Mouse (Mus musculus): ENCODE data around the gene Txn2.

Txn2 gene

GRCm38 (mm10) chr15:77906081-77906480 is 22.7 kb downstream of the Txn2 start:
- DNase-seq = no peak

DNA sequence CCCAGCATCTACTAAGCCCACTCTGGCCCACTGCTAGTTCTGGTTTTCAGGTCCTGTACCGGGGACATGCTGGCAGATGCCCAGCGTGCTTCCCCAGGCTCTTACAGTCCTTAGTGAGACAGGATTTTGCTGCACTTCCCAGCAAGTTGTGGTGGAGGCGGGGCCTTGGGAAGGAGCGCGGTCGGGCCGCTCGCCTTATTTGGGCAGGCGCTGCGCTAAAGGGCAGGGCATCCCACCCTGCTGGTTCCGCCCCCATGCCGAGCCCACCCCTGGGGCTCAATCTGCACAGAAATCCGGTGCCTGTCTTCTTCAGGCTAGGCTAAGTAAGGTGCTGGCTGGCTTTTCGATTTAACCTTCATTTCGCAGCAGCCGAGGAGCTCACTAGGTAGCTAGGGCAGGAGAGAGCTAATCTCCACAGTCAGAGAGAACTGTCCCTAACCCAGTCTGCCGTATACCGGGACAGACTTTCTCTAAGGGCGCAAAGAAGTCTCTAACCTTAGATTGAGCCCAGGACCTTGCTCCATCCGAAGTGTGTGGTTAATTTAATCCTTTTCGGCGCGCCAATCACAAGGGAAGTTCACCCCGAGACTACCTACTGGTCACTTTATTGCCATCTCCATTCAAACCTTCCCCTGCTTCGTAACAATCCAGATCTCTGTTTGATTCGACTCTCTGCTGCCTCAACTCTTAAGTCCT is 23.4 kb downstream of the Txn2 start:
- peak in 1 of 2 experiments; percentile 9 for DNase-seq

DNA sequence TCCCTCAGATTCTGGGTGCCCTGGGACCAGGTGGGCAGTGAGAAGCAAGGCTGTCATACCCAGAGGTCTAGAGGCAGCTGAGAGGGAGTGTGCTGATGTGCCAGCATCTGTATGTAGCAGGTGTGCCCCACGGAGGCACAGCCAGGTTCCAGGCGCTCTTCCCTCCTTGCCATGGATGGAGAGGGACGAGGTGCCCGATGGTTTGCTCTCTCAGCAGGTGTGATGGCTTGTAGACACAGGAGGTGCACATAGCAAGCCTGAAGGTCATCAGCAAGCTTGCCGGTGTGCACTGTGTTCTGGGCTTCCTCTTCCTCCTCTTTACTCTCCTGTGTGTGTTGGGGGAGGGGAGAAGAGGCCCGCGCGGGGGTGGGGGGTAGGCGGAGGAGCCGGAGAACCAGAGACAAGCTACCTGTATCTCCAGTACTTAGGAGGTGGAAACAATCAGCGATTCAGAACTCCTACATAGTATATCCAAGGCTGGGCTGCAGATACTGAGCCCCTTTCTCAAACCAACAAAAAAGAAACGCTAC is 24.4 kb downstream of the Txn2 start:
- peak; percentile 37 to 44 for DNase-seq

- no peak for DNase-seq
Observed at GRCm38 (mm10) chr15:77903176-77903575, 25.6 kb downstream of the Txn2 start.

DNA sequence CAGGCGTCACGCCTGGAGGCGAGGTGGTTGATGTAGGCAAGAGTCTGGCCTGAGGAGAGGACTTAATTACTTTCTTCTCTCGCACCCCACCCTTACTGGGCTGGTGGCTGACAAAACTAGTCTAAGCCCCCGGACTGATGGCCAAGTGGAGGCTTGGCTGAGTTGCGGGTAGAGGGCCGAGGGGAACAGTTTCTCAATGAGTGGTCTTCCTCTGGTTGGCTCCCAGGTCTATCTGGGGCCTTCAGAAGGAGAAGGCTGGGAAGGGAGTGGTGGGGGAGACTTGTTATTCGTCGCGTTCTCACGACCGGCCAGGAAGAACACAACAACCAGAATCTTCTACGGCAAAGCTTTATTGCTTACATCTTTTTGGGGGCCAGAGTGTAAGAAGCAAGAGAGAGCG is 33.9 kb downstream of the Txn2 start:
- no peak for DNase-seq

GRCm38 (mm10) chr15:77893292-77893691 is 35.5 kb downstream of the Txn2 start:
- no peak for DNase-seq

- no peak for DNase-seq
Observed at GRCm38 (mm10) chr15:77892420-77892819, 36.4 kb downstream of the Txn2 start.

DNA sequence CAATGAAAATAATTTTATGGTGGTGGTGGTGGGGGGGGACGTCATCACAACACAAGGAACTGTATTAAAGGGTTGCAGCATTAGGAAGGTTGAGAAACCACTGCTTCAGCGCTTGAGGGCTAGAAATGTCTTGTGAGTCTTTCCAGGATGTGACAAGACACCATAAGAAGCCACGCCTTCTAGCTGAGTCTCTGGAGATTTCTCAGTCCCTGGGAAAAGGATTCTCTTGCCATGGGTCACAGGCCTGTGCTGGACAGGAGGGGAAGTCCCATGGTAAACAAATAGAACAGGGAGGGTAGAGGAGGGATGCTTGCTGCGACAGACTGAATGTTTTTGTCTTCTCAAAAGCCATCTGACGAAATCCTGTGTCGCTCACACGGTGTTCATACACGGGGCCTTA is 37.0 kb downstream of the Txn2 start:
- no peak for DNase-seq

DNA sequence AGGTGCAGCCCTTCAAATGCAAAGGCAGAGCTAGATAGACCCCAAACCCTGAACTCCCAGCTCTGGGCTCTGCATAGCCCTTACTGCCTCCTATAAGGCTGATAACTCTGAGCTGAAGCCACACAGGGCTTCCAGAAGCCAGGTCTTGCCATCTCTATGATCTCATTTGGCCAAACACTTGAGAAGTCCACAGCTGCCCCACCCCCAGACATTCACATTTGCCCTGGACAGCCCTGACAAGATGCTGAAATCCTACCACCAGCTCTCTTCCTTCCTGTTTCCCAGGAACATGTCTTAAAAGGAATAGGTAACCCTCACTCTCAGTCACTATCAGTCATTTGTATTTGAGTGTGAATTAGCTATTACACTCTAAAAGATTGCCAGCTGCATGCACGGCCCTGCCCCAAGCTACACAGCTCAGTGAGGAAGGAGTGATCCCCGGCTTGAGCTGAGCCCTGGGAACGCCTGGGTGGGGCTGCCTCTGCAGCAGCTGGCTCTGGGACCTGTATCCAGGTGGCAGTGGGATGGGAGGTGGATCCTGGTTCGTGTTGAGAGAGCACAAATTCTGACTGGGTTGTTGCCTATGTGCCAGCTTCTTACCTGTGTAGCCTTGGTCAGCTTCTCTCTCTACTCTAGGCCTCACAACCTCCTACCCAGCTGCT is 38.9 kb downstream of the Txn2 start:
- DNase-seq = no peak

DNA sequence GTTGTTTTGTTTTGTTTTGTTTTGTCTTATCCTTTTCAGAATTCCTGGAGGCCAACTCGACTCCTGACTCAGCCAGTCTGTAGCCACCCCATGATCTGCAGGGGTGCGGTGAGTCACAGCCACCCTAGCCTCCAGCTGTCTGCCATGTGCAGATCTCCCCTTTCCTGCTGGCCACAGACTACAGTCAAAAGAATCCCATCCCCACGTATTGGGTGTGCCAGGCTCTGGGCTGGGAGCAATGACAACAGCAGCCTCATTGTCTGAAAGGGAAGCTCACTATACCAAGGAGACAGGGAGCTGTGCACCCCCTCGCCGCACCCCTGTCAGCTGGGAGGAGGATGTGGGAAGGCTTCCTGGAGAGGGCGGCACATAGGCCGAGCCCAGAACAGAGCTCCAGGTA is 40.5 kb downstream of the Txn2 start:
- DNase-seq = no peak

DNA sequence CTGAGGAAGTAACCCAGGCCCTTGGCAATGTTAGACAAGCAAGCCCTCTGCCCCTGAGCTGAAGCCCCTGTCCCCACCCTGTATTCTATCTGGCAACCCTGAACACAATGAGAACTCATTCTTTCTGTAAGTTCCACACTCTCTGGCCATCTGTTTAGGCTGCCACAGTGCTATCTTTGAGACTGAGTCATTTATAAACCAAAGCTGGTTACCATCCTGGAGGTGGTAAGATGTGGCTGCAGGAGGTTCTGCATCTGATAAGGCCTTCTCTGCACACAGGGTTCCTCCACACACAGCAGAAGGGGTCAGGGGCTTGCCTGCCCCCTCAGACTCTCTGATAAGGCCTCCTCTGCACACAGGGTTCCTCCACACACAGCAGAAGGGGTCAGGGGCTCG is 41.7 kb downstream of the Txn2 start:
- no peak for DNase-seq

- DNase-seq = no peak
Observed at GRCm38 (mm10) chr15:77886369-77887092, 42.3 kb downstream of the Txn2 start.

DNA sequence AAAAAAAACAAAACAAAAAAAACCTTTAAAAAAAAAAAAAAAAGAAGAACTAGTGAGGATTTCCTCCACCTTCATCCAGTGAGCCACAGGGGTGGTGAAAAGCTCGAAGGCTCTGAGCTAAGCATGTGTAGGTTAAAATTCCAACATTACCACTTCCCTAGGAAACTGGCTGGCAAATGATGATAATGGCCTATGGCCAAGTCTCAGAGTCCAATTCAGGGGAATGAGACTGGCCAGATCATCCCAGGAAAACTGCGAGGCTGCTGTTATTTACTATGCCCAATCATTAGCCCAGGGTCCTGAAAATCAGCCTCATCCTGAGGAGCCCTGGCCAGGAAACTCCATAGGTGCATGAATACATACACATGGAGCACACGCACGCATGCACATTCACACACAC is 42.9 kb downstream of the Txn2 start:
- no peak for DNase-seq

- no peak for DNase-seq
Observed at GRCm38 (mm10) chr15:77885159-77885558, 43.6 kb downstream of the Txn2 start.

DNA sequence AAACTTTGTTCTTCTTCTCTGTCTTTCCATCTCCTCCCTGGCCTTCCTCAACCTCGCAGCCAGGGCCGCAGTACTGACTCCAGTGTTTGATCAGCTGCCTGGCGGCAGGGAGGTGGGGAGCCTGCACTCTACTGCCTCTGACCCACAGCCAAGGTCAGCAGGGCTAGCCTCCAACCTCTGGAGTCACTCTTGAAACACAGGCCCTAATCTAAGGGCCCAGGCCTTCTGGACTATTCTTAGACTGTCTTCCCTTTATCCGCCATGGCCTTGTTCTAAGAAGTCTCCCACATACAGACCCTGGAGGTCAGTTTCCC is 45.2 kb downstream of the Txn2 start:
- DNase-seq = no peak

DNA sequence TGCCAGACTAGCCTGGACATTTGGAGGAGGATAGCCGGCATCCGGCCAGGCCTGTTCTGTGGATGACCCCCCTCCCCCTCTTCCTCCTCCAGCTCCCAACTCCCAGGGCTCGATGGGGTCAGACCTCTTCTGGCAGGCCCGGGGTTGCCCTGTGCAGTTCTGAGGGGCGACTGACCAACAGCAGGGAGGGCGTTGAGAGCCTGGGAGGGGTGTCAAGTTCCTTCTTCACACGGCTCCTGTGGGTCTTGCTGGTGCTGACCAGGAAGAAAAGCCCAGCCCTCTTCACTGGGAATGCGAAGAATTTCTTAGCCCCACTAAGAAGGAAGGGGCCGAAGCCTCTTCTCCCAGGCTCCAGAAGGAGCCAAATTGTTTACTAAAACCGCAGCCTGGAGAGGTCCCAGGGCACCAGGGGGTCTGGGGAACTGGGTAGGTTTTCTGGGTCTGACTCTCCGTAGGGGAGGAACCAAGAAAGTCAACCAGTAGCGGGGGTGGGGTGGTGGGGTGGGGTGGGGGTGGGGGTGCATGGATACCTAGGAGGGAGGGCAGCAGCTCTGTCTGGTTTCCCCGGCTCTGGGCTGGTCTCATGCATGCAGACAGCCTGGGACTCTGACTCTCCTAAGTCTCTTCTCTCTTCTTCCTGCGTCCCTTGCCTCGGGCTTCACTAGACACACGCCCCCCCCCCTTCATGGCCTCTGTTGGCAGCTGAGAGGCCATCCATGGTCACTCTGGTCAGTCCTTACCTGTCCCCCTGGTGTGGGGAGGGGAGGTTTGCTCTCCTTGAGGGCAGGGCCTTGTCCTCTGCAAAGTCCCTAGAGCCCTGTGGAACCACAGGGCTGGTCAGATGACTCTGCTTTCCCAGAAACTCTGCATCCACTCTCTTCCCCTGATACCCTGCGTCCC is 45.8 kb downstream of the Txn2 start:
- no peak for DNase-seq

DNA sequence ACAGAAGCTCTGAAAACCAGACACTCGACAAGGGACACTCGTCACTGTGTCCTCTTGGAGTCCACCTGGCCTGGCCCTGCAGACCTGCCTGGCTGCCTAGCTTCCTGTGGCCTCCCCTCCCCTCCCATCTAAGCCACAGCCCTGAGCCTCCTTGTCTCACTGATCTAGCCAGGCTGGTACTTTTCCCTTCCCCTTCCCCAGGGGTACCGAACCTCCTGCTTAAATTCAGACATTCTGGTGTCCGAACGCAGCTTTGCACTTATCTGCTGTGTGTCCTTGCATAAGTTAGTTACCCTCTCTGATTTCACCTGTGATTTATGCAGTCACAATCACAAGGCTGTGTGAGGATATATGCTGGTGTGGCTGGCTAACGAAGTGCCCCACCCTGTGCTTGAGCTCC is 46.5 kb downstream of the Txn2 start:
- no peak for DNase-seq

DNA sequence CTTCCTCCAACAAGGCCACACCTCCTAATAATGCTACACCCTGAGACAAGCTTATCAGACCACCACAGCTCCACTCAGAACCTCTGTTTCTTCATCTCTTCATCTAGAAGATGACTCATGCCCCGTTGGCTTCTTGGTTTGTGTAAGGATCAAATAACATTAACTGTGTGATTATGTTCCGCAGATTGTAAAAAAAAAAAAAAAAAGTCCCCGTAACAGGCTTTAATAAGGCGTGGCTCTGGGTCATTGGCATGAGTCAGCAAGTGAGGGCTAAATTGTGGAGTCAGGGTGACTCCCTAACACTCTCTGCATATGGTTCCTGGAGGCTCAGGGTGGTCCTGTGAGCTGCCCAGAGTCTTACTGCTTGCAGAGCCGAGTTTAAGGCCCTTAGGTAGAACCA is 47.1 kb downstream of the Txn2 start:
- DNase-seq = no peak

- no peak for DNase-seq
Observed at GRCm38 (mm10) chr15:77880738-77881137, 48.1 kb downstream of the Txn2 start.

DNA sequence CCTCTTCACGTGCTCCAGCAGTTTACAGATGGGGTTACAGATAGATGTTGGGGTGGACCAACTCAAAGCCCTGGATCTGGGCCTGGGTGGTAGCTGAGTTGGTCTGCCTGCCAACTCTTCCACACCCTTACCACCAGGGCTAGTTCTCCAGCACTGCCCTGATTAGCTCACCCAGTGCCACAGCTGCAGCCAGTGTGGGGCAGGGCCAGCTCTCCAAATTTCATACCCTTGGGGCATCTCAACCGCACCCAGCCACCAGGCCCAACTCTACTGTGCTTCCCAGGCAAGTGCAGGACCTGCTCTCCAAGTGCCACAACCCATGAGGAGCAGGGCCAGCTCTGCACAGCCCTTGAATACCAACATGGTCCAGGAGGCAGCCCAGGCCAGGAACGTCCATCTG is 49.0 kb downstream of the Txn2 start:
- no peak for DNase-seq

DNA sequence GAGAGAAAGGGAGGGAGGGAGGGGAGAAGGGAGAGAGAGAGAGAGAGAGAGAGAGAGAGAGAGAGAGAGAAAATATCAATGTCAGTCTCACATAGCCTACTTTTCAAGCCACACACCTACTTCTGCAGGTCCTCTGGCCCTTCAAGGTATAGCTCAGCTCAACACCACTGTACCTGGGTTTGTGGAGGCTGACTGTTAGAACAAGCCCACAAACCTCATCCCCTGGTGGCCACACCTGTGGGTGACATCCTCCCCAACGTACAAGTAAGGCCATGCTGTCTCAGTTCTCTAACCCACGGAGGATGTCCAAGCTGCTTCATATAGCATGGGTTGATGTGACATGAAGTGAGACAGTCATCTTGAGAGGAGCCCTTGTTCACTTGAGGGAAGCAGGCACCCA is 51.6 kb downstream of the Txn2 start:
- peak; percentile 50 to 62 for DNase-seq

DNA sequence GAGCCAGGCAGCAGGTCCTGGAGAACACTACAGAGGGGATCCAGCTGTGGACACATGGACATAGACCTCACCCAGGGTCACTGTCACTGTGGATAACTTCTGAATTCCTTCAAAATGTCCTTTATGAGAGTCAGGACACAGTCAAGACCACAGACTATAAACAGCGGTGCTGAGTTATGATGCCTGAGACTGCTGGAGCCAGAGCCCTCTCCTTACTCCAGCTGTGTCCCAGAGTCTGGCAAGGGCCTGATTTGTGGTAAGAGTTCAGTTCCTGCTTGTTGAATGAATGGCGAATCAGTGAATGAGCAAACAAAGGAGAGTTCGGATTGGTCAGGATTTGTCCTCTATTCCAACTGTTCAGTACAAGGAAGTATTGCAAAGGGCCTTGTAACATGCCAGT is 52.1 kb downstream of the Txn2 start:
- DNase-seq = no peak

DNA sequence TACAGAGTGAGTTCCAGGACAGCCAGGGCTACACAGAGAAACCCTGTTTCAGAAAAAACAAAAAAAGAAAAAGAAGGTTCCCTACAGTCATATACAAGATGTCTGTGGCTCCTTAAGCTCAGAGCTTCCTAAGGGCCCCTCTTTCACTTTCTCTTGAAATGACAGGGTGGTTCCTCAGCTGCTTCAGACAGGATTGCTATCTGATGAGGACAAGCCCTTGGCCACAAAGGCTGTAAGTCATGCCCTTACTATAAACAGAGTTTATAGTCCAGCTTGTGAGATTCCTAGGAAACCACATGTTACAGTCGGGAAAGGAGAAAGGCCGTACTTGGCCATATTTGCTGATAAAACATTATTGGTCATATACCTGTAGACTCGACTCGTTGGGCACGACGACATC is 52.9 kb downstream of the Txn2 start:
- DNase-seq = no peak
